Mouse (Mus musculus): ENCODE results near the gene Sipa1l2. TPM values are rescaled to one million over a fixed set of nuclear protein-coding genes. Genes with fewer than 3 reads are reported as not detected.

The Sipa1l2 gene
- total RNA-seq, 2 experiments from 2014 or later: 37.7 to 41.5 TPM

DNA sequence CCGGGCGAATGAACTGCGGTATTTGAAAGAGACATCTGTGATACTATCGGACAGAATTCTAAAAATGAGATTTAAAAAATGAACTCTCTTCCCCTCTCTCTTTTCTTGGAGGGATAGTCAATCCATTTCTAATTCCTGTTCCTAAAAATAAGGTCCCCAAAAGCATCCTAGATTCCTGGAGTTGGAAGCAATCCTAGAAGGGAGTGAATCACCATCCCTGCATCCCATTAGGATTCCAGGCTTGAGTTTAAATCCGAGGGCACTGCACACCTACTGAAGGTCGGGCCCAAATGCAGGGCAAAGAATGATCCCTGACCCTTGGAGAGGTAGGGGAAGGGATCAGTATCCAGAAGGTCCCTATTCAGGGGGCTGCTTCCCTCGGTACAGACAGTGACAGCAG is 17.0 kb upstream of the Sipa1l2 start:
- DNase-seq (ENCODE audit: low spot score in 2 of 2): no peak
- intact Hi-C loops (cut with DNase I): no loop called here

DNA sequence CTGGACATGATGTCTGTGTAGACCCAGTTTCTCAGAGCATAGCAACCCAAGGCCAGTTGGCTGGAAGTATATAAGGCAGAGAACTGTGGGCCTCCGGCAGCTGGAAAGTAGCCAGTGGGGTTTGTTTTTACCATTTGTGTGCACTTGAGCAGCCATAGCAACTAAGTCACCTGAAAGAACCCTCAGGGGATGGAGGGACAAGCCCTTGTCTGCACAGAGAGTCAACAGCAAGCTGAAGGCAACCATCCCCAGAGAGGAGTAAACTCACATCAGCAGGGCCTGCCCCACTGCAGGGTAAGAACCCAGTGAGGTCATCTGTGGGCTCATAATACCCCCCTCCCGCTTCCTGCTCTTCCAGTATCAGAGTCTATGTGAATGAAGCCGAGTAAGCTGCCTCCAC is 14.7 kb upstream of the Sipa1l2 start:
- DNase-seq (ENCODE audit: low spot score in 2 of 2): peak in 1 of 2 experiments; percentile 38
- intact Hi-C loops (cut with DNase I): no loop called here

DNA sequence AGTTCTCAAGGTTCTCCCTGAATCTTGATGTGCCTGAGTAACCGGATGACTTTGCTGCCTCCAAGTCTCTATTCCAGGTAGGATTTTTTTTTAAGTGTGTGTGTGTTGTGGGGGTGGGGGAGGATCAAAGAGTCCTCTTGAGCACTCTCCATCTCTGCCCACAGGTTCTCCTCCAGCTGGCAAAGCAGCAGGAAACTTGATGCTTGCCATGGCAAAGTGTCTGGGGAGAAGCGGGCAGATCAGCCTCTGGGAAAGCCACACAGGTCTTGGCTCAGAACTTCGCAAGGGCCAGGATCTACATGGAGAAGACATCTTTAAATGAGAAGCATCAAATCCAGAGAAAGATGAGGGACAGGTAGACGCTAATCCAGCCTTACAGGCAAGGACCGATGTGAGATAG is 10.8 kb upstream of the Sipa1l2 start:
- intact Hi-C loops (cut with DNase I): no loop called here
- no peak for DNase-seq (ENCODE audit: low spot score in 2 of 2)

GRCm38 (mm10) chr8:125576127-125576526 is 6.5 kb upstream of the Sipa1l2 start:
- intact Hi-C loops (cut with DNase I): no loop called here
- DNase-seq (ENCODE audit: low spot score in 2 of 2): no peak

- intact Hi-C loops (cut with DNase I): loop anchor here (2.0 to 5.0 kb wide), 4 partner anchors 93 to 293 kb away; partner anchors contain the start of gene Map10
- peak in 1 of 2 experiments; percentile 60 for DNase-seq (ENCODE audit: low spot score in 2 of 2)
Measured at GRCm38 (mm10) chr8:125574280-125574679, 4.7 kb upstream of the Sipa1l2 start.

DNA sequence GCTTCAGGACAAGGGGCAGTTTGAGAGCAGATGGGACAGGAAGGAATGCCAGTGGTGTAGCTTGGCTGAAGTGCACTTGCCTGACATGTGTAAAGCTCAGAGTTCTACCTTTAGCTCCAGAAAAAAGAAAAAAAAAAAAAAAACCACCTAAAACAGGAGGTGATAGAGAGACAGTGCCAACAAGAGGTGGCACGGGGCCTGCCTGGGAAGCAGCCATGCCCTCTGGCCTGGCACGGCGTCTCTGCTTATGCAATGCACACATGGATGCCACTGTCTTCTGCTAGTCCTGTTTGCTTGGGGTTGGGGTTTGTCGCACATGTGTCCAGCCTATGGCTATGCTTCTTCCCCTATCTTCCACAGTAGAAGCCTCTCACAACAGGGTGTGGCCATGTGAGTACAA is 2.6 kb upstream of the Sipa1l2 start:
- DNase-seq (ENCODE audit: low spot score in 2 of 2): no peak
- intact Hi-C loops (cut with DNase I): loop anchor here (5.0 kb wide), 3 partner anchors 95 to 285 kb away; partner anchors contain the start of gene Map10

- intact Hi-C loops (cut with DNase I): loop anchor here (5.0 kb wide), 3 partner anchors 96 to 286 kb away; partner anchors contain the start of gene Map10
- peak; percentile 46 to 69 for DNase-seq (ENCODE audit: low spot score in 2 of 2)
Measured at GRCm38 (mm10) chr8:125570835-125571465, 1.3 kb upstream of the Sipa1l2 start.

- intact Hi-C loops (cut with DNase I): loop anchor here (5.0 kb wide), 3 partner anchors 97 to 287 kb away; partner anchors contain the start of gene Map10
- DNase-seq (ENCODE audit: low spot score in 2 of 2): no peak
Measured at GRCm38 (mm10) chr8:125570389-125570788, 781 bp upstream of the Sipa1l2 start.

- DNase-seq (ENCODE audit: low spot score in 2 of 2): peak; percentile 64 to 71
Measured at GRCm38 (mm10) chr8:125568851-125569532, 616 bp downstream of the Sipa1l2 start.

DNA sequence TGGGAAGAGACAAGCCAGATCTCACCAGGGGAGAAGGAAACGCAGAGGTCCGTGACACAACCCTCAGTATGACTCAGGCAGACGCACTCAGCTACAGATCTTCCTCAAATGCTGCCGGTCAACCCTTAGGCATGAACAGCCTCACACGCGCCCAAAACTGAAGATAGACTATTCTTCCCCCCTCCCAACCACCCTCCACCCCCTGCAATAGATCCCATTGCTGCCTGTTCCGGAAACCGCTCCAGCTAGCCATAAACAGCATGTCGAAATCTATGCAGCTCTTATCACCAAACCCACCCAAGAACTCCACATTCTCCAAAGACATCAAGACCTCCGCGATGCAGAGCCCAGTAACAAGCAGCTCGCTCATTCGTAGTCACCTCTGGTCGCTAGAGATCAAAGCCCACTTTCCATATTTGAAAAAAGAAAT is 1.2 kb downstream of the Sipa1l2 start:
- intact Hi-C loops (cut with DNase I): loop anchor here (2.0 to 10.0 kb wide), 4 partner anchors 174 to 444 kb away; no protein-coding TSS in a partner anchor
- DNase-seq (ENCODE audit: low spot score in 2 of 2): no peak

More at GRCm38 (mm10) chr8:125568851-125569532, 616 bp downstream of the Sipa1l2 start:
- intact Hi-C loops (cut with DNase I): loop anchor here (2.0 to 10.0 kb wide), 4 partner anchors 174 to 444 kb away; no protein-coding TSS in a partner anchor

DNA sequence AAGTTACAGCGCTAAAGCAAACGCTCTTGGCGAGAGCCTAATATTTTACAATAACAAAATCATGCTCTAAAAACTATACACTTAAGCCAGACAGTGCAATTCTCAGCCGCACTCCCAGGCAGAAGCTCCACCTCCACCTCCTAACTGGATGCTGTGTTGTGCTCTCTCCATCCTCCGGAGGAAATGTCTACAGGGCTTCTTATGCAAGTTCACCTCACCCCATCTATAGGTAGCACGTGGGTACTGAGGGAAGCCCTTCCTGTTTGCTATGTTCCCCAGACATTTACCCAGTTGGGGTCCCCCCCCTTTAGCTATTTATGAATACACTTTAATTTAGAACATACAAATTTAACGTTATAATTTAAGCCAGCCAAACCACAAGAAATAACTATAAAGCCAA is 2.0 kb downstream of the Sipa1l2 start:
- intact Hi-C loops (cut with DNase I): loop anchor here (10.0 kb wide), 3 partner anchors 173 to 443 kb away; no protein-coding TSS in a partner anchor
- DNase-seq (ENCODE audit: low spot score in 2 of 2): no peak

- intact Hi-C loops (cut with DNase I): loop anchor here (10.0 kb wide), 3 partner anchors 168 to 438 kb away; no protein-coding TSS in a partner anchor
- DNase-seq (ENCODE audit: low spot score in 2 of 2): no peak
Measured at GRCm38 (mm10) chr8:125562878-125563277, 6.7 kb downstream of the Sipa1l2 start.

GRCm38 (mm10) chr8:125560825-125561490 is 8.7 kb downstream of the Sipa1l2 start:
- intact Hi-C loops (cut with DNase I): loop anchor here (10.0 kb wide), 3 partner anchors 166 to 436 kb away; no protein-coding TSS in a partner anchor
- DNase-seq (ENCODE audit: low spot score in 2 of 2): no peak

DNA sequence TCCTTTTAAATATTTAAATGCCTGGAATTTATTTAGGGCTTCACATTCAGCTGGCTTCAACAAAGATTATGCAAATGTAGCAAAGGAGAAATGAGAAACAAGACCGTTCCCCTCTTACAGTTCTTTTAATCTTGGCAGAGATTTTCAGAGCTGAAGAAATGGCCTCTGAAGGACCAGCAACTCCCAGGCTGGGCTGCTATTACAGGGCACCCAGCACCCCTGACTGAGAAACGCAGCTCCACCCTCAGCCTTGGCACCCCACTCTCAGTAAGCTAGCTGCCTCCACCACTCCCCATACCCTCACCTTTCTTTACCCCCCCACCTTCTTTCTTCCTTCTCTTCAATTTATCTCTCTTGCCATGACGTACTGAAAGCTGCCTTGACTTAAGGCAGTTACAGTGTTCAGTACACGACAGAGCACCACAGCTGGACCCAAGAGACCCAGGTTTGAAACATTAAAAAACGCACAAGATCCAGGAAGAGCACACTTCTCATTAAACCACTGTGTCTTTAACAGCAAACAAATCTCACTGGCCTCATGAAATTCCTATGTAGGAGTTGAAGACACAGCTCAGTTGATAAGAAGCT is 10.4 kb downstream of the Sipa1l2 start:
- intact Hi-C loops (cut with DNase I): no loop called here
- no peak for DNase-seq (ENCODE audit: low spot score in 2 of 2)

- peak; percentile 92 to 94 for DNase-seq (ENCODE audit: low spot score in 2 of 2)
- intact Hi-C loops (cut with DNase I): no loop called here
Measured at GRCm38 (mm10) chr8:125558109-125559065, 11.2 kb downstream of the Sipa1l2 start.

DNA sequence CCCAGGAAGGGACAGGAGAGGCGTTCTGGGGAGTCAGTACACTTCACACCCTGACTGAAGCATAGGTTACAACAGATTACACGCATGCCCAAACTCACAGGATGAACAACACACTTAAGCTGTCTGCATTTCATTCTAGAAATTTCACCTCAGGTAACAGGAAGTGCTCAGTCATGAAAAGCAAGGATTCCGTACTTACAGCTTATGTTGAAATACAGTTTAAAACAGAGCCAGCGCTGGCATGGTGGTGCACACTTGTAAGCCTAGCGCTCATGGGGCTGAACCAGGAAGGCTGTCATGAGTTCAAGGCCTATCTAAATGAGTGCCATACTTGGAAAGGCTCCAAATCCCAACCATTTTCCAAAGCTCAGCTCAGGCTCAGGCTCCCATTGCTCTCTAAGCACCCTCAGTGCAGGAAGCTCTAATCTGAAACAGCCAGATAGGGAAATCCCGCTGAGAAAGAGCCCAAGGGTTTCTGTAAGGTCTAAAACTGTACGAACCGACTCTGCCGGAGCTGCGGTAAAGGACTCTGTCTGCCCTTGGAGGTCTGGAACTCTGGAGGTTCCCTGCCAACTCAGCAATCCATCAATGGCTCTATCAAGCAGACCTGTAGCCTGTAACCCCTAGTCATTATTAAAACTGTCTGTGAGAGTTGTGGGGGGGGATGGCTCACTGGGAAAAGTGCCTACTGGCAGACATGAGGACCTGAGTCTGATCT is 12.1 kb downstream of the Sipa1l2 start:
- DNase-seq (ENCODE audit: low spot score in 2 of 2): no peak
- intact Hi-C loops (cut with DNase I): no loop called here

GRCm38 (mm10) chr8:125556706-125557105 is 12.9 kb downstream of the Sipa1l2 start:
- DNase-seq (ENCODE audit: low spot score in 2 of 2): no peak
- intact Hi-C loops (cut with DNase I): no loop called here

GRCm38 (mm10) chr8:125550567-125550966 is 19.0 kb downstream of the Sipa1l2 start:
- DNase-seq (ENCODE audit: low spot score in 2 of 2): no peak
- intact Hi-C loops (cut with DNase I): no loop called here
